Mouse (Mus musculus) adrenal gland (tissue): ENCODE data around the gene Dnmt3c.
"Not testable (repeated sequence)": the region's sequence is repeated elsewhere in the genome, so short reads cannot be mapped to it uniquely, and the experiment has no call there.

Experiments
- intact Hi-C: fragments of 180-260 bp; cut with DNase I; formaldehyde crosslinking; loops from one replicate; pipeline ENCODE4 v1.15.1; 2025

The Dnmt3c gene

DNA sequence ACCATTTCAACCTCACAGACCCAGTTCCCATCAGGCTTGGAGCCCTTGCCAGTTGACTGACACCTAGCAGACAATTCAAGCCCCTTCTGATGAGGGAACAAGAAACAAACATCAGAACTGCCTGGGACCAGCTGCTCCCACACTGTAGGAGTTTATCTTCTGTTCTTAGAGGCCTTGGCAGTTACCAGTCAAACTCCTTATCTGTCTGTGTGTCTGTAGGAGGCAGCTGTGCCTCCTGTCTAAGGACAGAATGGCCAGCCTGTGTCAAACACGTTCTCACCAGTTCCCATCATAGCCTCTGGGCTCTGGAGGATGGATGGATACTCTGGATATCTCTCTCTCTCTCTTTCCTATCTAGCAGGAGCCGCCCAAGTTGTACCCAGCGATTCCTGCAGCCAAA is 21.4 kb downstream of the Dnmt3c start:
- intact Hi-C loops = not testable (repeated sequence)

DNA sequence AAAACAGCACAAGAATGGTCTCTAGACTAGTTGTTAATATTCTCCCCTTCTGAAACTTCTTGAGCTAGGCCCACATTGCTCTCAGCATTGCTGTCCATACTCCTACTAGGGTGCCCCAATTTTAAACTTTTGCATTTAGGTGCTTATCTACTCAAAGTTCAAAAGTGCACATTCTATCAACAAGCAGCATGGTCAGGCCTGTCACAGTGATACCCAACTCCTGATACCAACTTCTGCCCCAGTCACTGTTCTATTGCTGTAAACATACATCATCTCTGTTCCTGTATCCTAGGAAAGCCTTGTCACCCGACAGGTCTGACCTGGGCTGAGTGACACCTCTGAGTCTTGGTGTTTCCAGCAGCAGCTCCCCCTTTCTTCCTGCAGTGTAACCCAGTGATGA is 26.6 kb downstream of the Dnmt3c start:
- intact Hi-C loops = no loop called here

DNA sequence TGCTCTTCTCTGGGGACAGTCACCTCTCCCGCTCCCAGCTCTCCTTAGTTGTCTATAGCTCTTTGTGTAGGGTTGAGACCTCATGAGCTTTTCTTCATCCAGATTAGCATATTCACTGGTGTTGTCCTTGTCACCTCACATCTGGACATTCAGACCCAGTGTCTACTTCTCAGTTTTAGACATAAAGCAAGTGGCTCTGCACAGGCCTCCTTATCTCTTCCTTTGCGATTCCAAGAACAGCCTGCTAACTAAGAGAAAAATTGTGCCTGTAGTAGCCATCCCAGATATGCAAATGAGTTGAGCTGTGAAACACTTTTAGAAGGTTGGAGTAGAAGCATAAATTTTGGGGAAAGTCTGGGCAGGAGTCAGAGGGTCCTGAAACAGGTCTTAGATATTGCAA is 28.0 kb downstream of the Dnmt3c start:
- intact Hi-C loops = no loop called here

- intact Hi-C loops = no loop called here
These were observed 28.4 kb downstream of the Dnmt3c start for GRCm38 (mm10) chr2:153724871-153725270.

DNA sequence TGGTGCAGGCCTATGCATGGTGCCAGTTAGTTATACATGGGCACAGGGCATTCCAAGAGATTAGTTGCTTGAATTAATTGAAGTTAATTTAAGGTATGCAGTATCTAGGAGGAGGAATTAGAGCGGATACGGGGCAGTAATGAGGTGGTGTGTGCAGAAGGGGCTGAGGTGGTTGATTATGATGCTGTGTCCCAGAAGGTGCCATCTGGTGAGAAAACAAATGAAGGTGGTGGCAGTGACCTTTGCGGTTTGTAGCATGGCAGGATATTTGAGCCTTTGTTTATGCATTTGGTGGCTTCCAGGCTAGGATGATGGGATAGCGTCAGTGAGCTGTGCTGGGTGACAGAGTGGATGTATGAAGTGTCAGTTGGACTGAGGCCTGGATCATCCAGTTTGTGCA is 28.8 kb downstream of the Dnmt3c start:
- intact Hi-C loops = no loop called here

- intact Hi-C loops = no loop called here
These were observed 37.6 kb downstream of the Dnmt3c start for GRCm38 (mm10) chr2:153734033-153734432.

- intact Hi-C loops = no loop called here
These were observed 44.3 kb downstream of the Dnmt3c start, which contains the start of gene Mapre1 for GRCm38 (mm10) chr2:153740500-153741436. TSS of gene Mapre1 (plus strand) at chr2:153741274.

- intact Hi-C loops = no loop called here
These were observed 45.1 kb downstream of the Dnmt3c start for GRCm38 (mm10) chr2:153741437-153742065.

GRCm38 (mm10) chr2:153747994-153748393 is 51.5 kb downstream of the Dnmt3c start:
- intact Hi-C loops = no loop called here

DNA sequence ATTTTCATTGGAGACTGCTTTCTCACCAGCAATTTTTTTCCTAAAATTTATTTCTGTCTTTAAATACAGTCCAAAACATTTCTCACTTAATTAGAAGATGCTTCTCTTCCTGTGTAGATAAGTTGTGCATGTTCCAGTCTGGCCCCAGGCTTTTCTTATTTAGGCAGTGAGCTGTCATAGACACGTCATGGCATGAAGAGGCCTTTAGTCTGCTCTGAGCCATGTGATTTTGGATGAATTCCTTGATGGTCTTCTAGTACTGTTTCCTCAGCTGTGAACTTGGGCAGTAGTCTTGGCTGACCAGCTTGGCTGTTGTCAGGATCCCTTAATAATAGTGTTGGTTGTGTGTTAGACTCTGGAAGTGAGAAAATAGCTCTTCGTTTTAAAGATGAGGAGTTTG is 53.9 kb downstream of the Dnmt3c start:
- intact Hi-C loops = no loop called here

DNA sequence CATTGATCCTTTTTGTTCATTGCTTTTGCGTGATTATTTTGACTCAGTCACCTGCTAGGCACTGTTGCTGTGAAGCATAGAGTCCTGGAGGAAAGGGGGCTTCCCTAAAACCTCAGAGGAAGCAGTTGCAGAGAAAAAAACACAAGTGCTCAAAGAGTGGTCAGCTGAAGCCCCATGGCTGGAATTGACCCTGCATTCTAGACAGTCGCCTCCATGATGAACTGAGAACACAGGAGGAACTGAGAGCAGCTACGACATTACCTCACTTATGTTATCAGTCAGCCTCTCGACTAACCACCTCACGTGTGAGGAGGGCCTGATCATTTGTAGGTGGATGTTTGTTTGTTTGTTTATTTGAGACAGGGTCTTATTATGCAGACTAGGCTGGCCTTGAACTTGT is 65.7 kb downstream of the Dnmt3c start:
- intact Hi-C loops = no loop called here

DNA sequence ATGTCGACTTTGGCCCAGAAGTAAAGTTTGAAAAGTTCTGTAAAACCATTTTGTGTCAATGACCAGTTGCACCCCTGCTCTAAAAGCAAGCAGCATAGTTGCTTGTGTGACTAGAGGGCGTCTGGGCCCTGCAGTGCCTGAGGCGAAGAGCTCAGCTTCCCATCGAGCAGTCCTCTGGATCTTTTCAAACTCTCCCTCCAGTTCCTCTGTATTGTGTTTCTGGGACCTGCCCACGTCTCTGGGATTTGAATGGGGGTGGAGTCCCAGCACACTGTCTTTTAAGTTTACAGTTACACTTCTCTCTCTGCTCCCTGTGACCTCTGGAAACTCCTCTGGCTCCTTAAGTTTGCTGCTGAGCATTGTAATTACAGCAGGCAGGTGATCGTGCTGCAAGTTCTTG is 71.0 kb downstream of the Dnmt3c start:
- intact Hi-C loops = no loop called here

DNA sequence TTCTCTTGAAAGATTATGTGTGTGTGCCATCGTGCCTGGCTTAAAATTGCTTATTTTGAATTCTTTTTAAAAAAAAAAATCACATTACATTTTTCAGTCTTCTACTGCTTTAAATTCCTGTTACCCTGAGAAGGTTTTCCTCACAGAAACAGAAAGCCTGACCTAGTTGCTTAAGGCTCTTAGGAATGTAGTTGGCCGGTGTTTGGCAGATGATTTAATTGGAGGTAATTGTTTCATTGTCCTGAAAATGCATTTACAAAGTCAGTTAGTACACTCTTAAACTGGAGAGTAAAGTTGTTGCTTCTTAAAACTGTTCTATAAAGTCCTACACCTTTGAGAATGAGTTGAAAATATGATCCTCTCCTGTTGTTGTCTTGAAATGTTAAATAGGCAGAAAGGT is 72.4 kb downstream of the Dnmt3c start:
- intact Hi-C loops = no loop called here

- intact Hi-C loops = no loop called here
These were observed 76.5 kb downstream of the Dnmt3c start for GRCm38 (mm10) chr2:153772950-153773349.

DNA sequence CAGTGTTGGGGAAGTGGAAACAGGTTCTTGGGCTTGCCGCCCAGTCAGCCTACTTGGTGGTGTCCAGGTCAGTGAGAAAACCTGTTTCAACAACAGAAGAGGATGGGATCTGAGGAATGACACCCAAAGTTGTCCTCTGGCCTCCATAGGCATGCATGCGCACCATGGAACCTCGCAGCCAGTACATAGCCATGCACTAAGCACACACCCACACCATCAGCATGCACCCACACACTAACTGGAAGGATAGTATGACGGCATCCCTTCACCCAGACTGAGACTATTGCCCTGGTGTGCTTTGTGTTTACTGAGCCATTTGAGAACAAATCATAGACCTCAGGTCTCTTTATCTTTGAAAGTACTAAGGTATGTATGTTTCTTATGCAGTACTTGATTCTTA is 79.0 kb downstream of the Dnmt3c start:
- intact Hi-C loops = no loop called here

DNA sequence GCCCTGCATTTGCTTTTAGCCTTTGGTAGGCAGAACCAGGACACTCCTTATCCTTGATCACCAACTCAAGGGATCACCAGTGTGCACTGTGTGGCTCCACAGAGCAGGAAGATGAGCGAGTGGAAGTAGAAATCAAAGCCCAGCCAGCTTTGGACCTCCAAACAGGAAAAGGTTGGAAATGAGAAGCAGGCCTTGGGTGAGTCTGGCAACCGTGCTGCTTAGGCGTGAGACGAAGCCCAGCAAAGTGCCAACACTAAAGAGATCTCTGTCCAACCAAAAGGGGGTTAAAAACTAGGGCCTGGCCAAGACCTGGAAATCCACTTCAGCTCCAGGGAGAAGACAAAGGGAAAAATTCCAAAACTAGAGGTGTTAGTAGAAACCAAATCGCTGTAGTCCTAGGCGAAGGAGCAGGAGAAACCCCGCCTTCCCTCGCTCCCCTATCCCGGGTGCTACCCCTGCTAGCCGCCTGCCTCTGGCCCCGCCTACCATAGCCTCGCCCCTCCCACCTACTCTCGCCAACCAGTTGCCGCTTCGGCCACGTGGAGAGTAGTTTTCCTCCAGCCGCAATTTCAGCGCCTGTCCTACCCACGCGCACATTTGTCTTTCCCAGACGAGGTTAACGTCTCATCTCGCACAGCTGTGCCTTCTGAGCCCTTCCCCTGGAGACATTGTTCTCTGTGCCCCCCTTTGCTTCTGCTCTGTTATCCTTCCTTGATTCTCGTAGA is 82.3 kb downstream of the Dnmt3c start:
- intact Hi-C loops = no loop called here
